Mouse (Mus musculus): Measurements from ENCODE around the gene Cd3e.

Cd3e gene

GRCm38 (mm10) chr9:45015841-45016240 is 6.4 kb upstream of the Cd3e start:
- no peak for DNase-seq

- DNase-seq = no peak
Observed at GRCm38 (mm10) chr9:45014879-45015278, 5.5 kb upstream of the Cd3e start.

- DNase-seq = no peak
Observed at GRCm38 (mm10) chr9:45011291-45011690, 1.9 kb upstream of the Cd3e start.

- DNase-seq = no peak
Observed at GRCm38 (mm10) chr9:45010461-45010860, 1.0 kb upstream of the Cd3e start.

GRCm38 (mm10) chr9:45008342-45008741 is 1.1 kb downstream of the Cd3e start:
- no peak for DNase-seq

GRCm38 (mm10) chr9:45007404-45007803 is 2.0 kb downstream of the Cd3e start:
- no peak for DNase-seq

- no peak for DNase-seq
Observed at GRCm38 (mm10) chr9:45000249-45000648, 9.2 kb downstream of the Cd3e start.

- DNase-seq = no peak
Observed at GRCm38 (mm10) chr9:44999776-45000175, 9.7 kb downstream of the Cd3e start.

- DNase-seq = no peak
Observed at GRCm38 (mm10) chr9:44999171-44999570, 10.3 kb downstream of the Cd3e start.

GRCm38 (mm10) chr9:44998138-44998537 is 11.3 kb downstream of the Cd3e start:
- DNase-seq = no peak

GRCm38 (mm10) chr9:44996590-44996989 is 12.8 kb downstream of the Cd3e start:
- no peak for DNase-seq

- DNase-seq = no peak
Observed at GRCm38 (mm10) chr9:44994962-44995361, 14.5 kb downstream of the Cd3e start.

GRCm38 (mm10) chr9:44993268-44993667 is 16.2 kb downstream of the Cd3e start:
- no peak for DNase-seq

GRCm38 (mm10) chr9:44992271-44992670 is 17.2 kb downstream of the Cd3e start:
- DNase-seq = no peak

- DNase-seq = no peak
Observed at GRCm38 (mm10) chr9:44991821-44992220, 17.6 kb downstream of the Cd3e start.

GRCm38 (mm10) chr9:44986976-44987375 is 22.5 kb downstream of the Cd3e start:
- DNase-seq = no peak

GRCm38 (mm10) chr9:44986242-44986781 is 23.1 kb downstream of the Cd3e start:
- peak; percentile 50 to 59 for DNase-seq

- no peak for DNase-seq
Observed at GRCm38 (mm10) chr9:44985721-44986161, 23.7 kb downstream of the Cd3e start.

- DNase-seq = no peak
Observed at GRCm38 (mm10) chr9:44983001-44983400, 26.4 kb downstream of the Cd3e start.

- DNase-seq = no peak
Observed at GRCm38 (mm10) chr9:44982531-44982930, 26.9 kb downstream of the Cd3e start.

GRCm38 (mm10) chr9:44982081-44982480 is 27.3 kb downstream of the Cd3e start:
- DNase-seq = no peak

- no peak for DNase-seq
Observed at GRCm38 (mm10) chr9:44981676-44982075, 27.8 kb downstream of the Cd3e start, which contains the start of gene Cd3d. Gene Cd3d, plus strand, starts transcription at chr9:44981786.

- DNase-seq = no peak
Observed at GRCm38 (mm10) chr9:44981104-44981503, 28.3 kb downstream of the Cd3e start.

- no peak for DNase-seq
Observed at GRCm38 (mm10) chr9:44980242-44980641, 29.2 kb downstream of the Cd3e start, which contains the start of gene Cd3g. Gene Cd3g, minus strand, starts transcription at chr9:44980431.

GRCm38 (mm10) chr9:44979806-44980205 is 29.6 kb downstream of the Cd3e start:
- DNase-seq = no peak

All from lung, adult 18-20 months (tissue).